Mouse (Mus musculus) layer of hippocampus, adult 2 months (tissue): Measurements from ENCODE around the gene Tulp2. TPM values are rescaled to one million over a fixed set of nuclear protein-coding genes. Genes with fewer than 3 reads are reported as not detected.
A peak's percentile ranks its signal among the peaks of the same experiment; 100 is the strongest.
"Not testable (repeated sequence)": the region's sequence is repeated elsewhere in the genome, so short reads cannot be mapped to it uniquely, and the experiment has no call there.

ENCODE experiments used
- DNase-seq, 2 experiments: peaks; one replicate each; pipeline ENCODE4 v3.0.0; 2022; ENCODE audit warnings: low spot score in 2 of 2
- H3K27ac ChIP-seq: fragments of 200-600 bp; 2 replicates; pipeline ENCODE4 v1.8.1; 2022
- H3K4me3 ChIP-seq: fragments of 200-600 bp; 2 replicates; pipeline ENCODE4 v1.8.1; 2022; ENCODE audit warnings: mild to moderate bottlenecking
- CTCF ChIP-seq: fragments of 200-600 bp; conservative IDR thresholded peaks from 2 replicates; pipeline ENCODE4 v1.8.1; 2022; ENCODE audit warnings: antibody characterized with exemption, mild to moderate bottlenecking, moderate library complexity
- total RNA-seq, 2 experiments: library from RNA; stranded (reverse); gene quantifications; 2 replicates each; pipeline ENCODE4 v1.2.3; 2021

Tulp2 gene
- total RNA-seq, 2 experiments from 2014 or later = not detected

GRCm38 (mm10) chr7:45522957-45523676 lies 41.4 kb downstream of the Tulp2 start:
- DNase-seq = no peak
- Histone ChIP-seq H3K4me3 (no peak overlapping the region; the same call in 1 of the 2 replicates), H3K27ac (no peak overlapping the region)
- no peak for TF ChIP-seq CTCF

GRCm38 (mm10) chr7:45523678-45524170 lies 42.0 kb downstream of the Tulp2 start:
- TF ChIP-seq CTCF = no peak
- peak overlapping the region; percentile 10; the same call in 1 of the 2 replicates for H3K4me3 ChIP-seq
- no peak overlapping the region for H3K27ac ChIP-seq
- DNase-seq = no peak

GRCm38 (mm10) chr7:45524841-45525621 lies 43.4 kb downstream of the Tulp2 start:
- no peak for DNase-seq
- peak overlapping the region; percentile 95 for H3K4me3 ChIP-seq
- no peak for TF ChIP-seq CTCF
- peak overlapping the region; percentile 98 for H3K27ac ChIP-seq

- H3K4me3 ChIP-seq = peak within 1 kb of the TSS; percentile 95
- H3K27ac ChIP-seq = peak within 1 kb of the TSS; percentile 98
- peak; percentile 92 to 95 for DNase-seq
- TF ChIP-seq CTCF = no peak
Observed at GRCm38 (mm10) chr7:45525809-45526473, 44.3 kb downstream of the Tulp2 start, which contains the start of the genes Ppp1r15a and Plekha4. Ppp1r15a (minus strand) TSS chr7:45526268. Plekha4 (plus strand) TSS chr7:45526330.

GRCm38 (mm10) chr7:45526474-45527120 lies 44.9 kb downstream of the Tulp2 start:
- Histone ChIP-seq H3K4me3 (peak overlapping the region; percentile 95), H3K27ac (peak overlapping the region; percentile 98)
- DNase-seq = no peak
- peak; percentile 63 for TF ChIP-seq CTCF

- not testable (repeated sequence) for DNase-seq, H3K27ac ChIP-seq, H3K4me3 ChIP-seq
Observed at GRCm38 (mm10) chr7:45527169-45527568, 45.5 kb downstream of the Tulp2 start.

GRCm38 (mm10) chr7:45529461-45529860 lies 47.8 kb downstream of the Tulp2 start:
- Histone ChIP-seq H3K27ac (no peak overlapping the region), H3K4me3 (no peak overlapping the region)
- DNase-seq = no peak
- TF ChIP-seq CTCF = no peak

- TF ChIP-seq CTCF = no peak
- DNase-seq = no peak
- Histone ChIP-seq H3K27ac (no peak overlapping the region), H3K4me3 (no peak overlapping the region)
Observed at GRCm38 (mm10) chr7:45530643-45531042, 49.0 kb downstream of the Tulp2 start.

- Histone ChIP-seq H3K4me3 (no peak overlapping the region), H3K27ac (no peak overlapping the region)
- TF ChIP-seq CTCF = peak; percentile 27
- no peak for DNase-seq
Observed at GRCm38 (mm10) chr7:45535676-45536075, 54.0 kb downstream of the Tulp2 start.

GRCm38 (mm10) chr7:45537602-45538001 lies 55.9 kb downstream of the Tulp2 start:
- peak overlapping the region; percentile 87 for H3K27ac ChIP-seq

GRCm38 (mm10) chr7:45538163-45539041 lies 56.7 kb downstream of the Tulp2 start:
- peak; percentile 68 to 70 for DNase-seq
- H3K27ac ChIP-seq = peak overlapping the region; percentile 87
- H3K4me3 ChIP-seq = peak overlapping the region; percentile 77
- TF ChIP-seq CTCF = peak; percentile 57

More at GRCm38 (mm10) chr7:45537602-45538001, 55.9 kb downstream of the Tulp2 start:
- peak overlapping the region; percentile 77 for H3K4me3 ChIP-seq
- no peak for DNase-seq
- TF ChIP-seq CTCF = no peak

GRCm38 (mm10) chr7:45539095-45539494 lies 57.4 kb downstream of the Tulp2 start:
- Histone ChIP-seq H3K4me3 (no peak overlapping the region), H3K27ac (no peak overlapping the region)
- TF ChIP-seq CTCF = no peak
- no peak for DNase-seq
